Mouse (Mus musculus) layer of hippocampus, adult 18-20 months (tissue): ENCODE measurements around the gene Spns2. TPM values are rescaled to one million over a fixed set of nuclear protein-coding genes. Genes with fewer than 3 reads are reported as not detected.

Experiments used
- DNase-seq, 2 experiments: peaks; one replicate each; pipeline ENCODE4 v3.0.0; 2022; ENCODE audit warnings: low spot score in 2 of 2
- total RNA-seq, 2 experiments: library from RNA; stranded (reverse); gene quantifications; 2 replicates each; pipeline ENCODE4 v1.2.3; 2021

Gene Spns2
- total RNA-seq, 2 experiments from 2014 or later, result 95.6 to 103 TPM

DNA sequence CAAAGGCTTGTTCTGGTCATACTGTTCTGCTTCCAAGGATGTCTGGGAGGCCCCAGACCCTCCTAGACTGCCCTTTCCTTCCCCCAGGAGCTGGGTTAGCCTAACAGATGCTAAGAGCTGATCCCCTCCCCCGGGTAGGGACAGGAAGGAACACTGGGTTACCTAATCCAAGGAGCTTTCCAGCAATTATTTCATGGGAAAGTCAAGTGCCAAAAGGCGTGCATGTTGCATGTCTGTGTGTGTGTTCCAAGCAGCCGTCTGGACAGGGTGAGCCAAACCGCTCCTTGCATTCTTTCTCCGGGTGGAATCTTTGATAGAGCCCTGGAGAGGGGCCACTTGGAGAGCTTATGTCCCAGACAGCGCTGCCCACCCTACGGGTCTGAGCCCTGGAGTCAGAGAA is 76.7 kb downstream of the Spns2 start:
- DNase-seq, result no peak

DNA sequence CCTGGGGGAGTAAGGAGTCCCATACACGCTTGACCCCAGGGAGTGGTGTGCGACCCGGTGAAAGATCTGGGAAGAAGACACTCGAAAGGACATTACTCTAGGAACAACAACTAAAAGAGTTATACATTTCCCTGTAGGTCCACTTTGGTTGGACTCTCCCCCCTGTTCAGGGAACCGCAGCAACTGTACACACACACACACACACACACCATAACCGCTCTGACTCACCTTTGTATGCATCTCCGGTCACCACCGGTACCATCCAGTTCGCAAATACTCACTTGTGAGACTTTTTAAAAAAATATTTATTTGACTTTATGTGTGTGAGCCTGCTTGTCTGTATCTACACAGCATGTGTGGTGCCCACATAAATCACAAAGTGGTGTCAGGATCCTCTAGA is 77.8 kb downstream of the Spns2 start:
- no peak for DNase-seq

DNA sequence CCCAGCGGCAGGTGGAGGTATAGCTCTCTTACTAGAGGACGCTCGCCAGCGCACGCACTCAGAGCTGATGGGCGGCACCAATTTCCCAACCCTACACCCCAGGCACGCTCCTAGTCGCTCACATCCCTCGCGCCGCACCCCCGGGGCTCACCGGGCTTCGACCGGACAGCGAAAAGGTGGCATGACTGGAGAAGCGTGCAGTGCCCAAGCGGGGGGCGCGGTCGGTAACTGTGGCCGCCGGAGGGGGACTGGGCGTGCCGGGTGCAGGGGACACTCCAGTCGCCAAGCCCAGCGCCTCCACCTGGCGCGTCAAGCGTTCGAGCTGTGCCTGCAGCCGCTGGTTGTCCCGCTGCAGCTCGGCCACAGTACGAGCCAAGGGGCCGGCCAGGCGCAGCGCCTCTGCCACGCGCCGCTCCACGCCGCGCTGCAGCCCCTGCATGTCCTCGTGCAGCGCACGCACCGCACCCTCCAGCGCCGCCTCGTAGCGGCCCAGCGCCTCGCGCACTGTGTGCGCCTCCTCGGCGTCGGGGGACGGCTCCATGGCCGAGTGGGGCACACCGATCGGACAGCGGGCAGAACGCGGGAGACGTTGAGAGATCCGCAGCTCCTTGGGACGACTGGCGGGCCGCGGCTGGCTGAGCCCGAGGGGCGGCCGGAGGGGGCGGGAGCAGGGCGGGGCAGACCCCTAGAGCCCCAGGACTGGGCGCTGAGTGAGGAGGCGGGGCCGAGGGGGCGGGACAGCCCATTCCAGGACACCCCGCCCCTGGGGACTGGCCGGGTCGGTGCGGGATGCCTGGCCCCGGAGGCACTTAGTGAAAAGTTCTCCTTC is 78.4 kb downstream of the Spns2 start, which contains the start of gene Smtnl2:
Gene Smtnl2 (minus strand): TSS at position 621 of the 829 bp plus-strand sequence.
- peak in 1 of 2 experiments; percentile 36 for DNase-seq

DNA sequence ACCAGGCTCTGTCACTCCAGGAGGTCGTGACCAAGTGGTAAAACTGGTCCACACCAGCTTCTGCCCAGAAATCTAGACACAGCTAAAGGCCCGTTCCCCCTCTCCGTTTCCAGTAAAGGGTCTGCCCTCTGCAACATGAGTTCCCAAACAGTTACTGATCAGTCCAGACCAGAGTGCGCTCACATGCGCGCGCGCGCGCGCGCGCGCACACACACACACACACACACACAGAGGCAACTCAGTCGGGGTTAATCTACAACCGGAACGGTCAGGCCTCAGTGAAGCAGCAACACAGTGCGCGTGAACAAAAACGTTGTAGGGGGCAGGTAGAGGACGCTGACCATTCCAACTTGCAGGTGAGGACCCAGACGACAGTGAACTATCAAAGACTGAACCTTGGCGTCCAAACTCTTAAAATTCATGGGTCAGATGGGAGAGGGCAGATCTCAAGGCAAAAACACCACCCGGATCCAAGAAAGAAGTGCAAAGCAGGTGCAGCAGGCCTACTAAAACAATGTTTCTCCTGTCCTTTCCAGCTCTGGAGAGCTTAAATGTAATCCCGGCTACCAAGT is 79.1 kb downstream of the Spns2 start:
- no peak for DNase-seq

DNA sequence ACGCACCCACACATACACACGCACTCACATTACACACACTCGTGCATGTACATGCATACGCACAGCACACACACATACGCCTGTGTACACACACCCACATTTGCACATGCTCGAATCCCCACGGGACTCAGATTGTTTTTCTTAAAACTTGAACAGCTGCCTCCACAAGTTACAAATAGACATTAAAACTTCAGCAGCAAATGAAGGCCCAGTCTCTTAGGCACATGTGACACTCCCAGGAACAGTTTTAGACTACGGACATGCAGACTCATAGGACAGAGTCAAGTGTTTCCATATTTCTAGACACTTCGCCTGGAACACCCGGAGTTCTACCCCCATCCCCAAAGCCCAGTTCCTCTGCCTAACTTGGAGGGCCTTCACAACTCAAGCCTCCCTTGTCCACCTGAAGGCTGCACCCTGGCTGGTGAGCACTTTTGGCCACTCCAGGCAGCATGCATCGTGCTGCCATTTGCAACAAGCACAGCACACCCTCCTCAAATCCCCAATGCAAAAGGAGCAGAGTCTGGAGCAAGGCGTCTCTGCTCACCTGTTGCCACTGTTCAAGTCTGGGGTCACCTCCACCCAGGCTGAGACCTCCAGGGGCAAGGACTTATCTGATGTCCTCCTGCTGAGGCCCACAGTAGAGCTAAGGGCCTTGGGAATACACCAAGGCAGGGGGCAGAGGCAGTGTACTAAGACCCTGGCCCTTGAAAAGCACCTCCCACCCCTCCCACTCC is 79.9 kb downstream of the Spns2 start:
- DNase-seq, result no peak

DNA sequence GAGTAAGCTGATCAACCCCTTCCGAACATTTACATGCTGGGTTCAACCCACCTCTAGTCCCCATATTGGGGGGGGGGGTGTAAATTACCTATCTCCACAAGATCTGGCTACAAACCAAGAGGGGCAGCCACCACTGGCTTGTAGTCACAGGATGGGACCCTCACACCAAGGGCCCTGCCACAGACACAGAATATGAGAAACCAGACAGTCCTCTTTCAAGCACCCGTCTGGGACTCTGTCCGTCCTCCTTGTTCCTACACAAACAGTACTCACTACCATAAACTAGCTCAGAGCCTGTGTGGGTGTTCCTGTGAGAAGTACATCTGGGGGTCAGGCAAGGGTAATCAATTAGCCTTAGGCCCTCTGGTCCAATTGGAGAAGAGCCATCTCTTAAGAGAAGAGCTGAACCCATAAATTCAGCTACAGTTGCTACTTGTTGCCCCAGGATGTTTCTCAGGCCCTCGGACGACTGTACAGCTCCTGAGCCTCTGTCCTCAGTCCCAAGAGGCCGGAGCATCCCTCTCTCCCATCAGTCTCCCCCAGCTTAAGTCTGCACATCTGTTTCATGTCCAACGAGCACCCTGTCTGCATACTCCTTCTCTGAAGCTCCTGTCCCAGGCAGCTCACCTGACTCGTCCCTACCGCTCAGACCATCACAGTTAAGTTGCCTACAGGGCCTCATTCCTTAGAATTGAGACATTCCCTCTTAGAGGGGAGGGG is 81.1 kb downstream of the Spns2 start:
- DNase-seq, result no peak

DNA sequence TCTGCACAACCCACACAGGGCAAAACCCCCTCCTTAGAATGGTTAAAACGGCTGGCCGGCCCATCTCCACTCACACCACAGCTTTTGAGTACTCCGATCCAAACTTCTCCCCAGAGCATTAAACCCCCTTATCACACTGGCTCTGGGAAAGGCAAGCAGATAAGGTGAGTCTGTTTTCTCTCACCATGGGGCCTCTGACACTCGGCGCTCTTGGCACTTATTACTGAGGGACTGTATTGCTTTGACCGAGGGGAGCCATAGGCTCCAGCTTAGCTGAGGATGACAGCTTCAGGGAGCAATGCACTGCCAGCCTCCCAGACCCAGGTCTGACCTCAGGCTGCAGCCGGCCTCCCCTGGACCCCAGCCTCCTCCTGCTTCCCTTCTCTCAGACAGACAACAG is 82.1 kb downstream of the Spns2 start:
- DNase-seq, result no peak

DNA sequence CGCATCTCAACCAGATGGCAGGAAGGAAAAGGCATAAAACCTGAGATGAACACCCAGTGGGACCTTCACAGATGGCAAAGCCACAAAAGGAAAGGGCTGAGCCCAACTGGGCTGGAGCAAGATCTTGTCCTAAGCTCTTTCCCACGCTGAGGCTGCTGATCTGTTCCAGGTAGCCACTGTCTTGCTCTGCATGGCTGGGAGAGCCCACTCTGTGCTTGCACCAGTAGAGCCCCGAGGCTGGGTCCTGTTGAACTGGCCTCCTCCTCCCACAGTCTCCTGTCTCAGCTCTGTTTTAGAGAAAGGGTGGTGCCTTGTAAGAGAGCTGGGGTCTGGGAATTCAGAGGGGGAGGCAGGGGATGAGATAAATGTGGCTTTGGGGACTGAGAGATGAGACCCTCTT is 82.6 kb downstream of the Spns2 start:
- no peak for DNase-seq

DNA sequence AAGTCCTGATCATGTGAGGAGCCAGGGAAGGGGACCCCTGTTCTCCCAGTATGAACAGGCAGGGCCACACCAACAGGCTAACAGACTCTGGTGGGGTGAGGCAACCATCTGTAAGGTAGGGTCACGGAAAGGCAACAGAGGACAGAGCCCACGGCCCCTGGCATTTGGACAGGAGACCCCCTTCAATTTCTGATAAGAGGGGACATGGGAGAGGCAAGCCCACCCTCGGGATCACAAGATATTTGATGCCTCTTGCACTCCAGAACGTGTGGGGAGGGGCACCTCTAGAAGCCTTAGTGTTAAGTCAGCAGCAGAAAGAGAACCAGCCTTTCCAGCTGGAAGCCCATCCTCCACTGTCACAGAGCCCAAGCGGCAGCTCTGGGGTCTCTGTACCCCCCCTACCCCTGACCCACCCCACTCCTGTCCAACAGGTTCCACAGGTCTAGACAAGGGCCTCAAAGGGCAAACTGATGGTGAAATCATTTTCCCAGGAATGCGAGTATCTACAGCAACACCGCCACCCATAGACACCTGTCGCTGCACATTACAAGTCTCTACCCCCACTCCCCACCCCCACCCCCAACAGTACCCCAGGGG is 83.5 kb downstream of the Spns2 start:
- no peak for DNase-seq

DNA sequence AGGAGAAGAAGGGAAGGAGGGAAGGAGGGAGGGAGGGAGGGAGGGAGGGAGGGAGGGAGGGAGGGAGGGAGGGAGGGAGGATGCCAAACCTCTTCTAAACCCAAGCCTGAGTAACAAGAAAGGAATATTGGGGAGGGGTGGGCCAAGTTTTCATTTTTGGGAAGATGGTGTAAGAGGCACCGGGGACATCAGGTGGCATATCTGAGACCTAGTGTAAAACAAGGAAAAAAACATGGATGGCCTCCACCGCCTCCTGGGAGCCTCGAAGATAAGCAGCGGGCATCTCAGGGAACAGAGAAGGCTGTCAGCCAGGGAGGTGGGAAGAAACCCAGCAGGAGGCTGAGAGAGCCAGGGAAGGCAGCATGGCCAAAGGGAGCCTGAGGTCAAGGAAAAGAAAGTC is 84.2 kb downstream of the Spns2 start:
- no peak for DNase-seq

DNA sequence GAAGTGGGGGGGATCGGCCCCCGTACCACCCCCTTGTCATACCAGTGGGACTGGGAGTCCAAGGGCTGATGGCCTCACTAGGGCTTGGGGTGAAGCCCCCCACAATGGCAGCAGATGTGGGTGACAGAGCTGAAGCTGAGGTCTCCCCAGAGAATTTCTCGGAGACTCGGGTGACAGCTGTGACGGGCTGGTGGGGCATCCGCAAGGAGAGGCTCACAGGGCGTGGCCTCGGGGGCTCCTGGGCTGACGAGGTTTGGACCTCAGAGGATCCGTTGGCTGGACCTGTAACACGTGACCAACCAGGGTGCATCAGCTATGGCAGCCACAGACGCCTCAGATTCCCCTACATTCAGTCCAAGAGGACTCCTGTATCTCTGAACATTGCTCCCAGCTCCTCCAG is 86.7 kb downstream of the Spns2 start:
- DNase-seq, result no peak

DNA sequence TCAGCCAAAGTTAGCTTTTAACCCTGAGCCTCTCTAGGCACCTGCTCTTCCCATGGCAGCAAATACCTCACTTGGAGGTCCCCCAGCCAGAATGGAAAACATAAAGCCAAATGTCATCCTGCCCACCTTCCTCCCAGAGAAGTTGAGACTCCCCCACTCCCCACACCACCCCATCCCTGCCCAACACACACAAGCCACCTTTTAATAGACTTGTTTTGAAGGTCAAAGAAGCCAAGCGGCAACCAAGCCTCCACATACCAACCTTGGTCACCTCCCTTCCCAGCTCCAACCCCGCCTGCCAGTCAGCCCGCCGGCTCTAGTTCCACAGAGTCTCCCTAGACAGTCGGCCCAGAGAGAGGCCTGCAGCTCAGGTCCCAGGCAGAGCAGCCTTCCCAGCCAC is 87.7 kb downstream of the Spns2 start:
- DNase-seq, result no peak

Other genes with a start within 250 kb of the Spns2 start
- 1 to 10 TPM; 8.6 to 9.0 TPM for gene Slc13a5, start 222.7 kb downstream of the Spns2 start, total RNA-seq
- gene Xaf1, start 188.3 kb downstream of the Spns2 start, total RNA-seq, result 1 to 10 TPM; 4.2 to 4.6 TPM
- gene Fbxo39, start 175.5 kb downstream of the Spns2 start, total RNA-seq, result not detected
- 1 to 10 TPM; 1.5 to 3.3 TPM for gene Tekt1, start 127.5 kb downstream of the Spns2 start, total RNA-seq
- 1 to 10 TPM; 1.3 to 2.9 TPM for gene Smtnl2, start 78.2 kb downstream of the Spns2 start, total RNA-seq
- under 1 TPM in 1 of 2 experiments, not detected in 1; 0.25 TPM for gene Ggt6, start 54.4 kb downstream of the Spns2 start, total RNA-seq
- 10 to 100 TPM; 54.6 to 56.8 TPM for gene Mybbp1a, start 48.5 kb downstream of the Spns2 start, total RNA-seq
- gene Spns3, start 60.6 kb upstream of the Spns2 start, total RNA-seq, result under 1 TPM; 0.25 to 0.27 TPM
- 10 to 100 TPM; 40.8 to 42.9 TPM for gene Ube2g1, start 117.4 kb upstream of the Spns2 start, total RNA-seq
- 10 to 100 TPM; 33.1 to 35.0 TPM for gene Ankfy1, start 200.1 kb upstream of the Spns2 start, total RNA-seq